In genomic region chr10:59438651-59439050, GRCm38 (mm10) we compare ENCODE assay signal across 26 mouse cellular contexts. TPM values are rescaled to one million over a fixed set of nuclear protein-coding genes. Genes with fewer than 3 reads are reported as not detected.
DNase-seq lines count a peak whose midpoint lies in the region; TF ChIP-seq lines count a peak whose summit lies in the region.
"Had no signal": no experiment of that assay in that cellular context is flagged by ENCODE, and none has a peak within 500 bp of the region (broad histone marks: within the 10 kb centered on the region; RNA-seq: fewer than 3 reads in every experiment).

No protein-coding gene starts in this region.

- peaks cover 9% of the 10 kb centered on the region for H3K4me1 ChIP-seq in liver, adult 2 months (ENCODE audit: control insufficient read depth, insufficient read depth, low read length)
- H3K4me1 ChIP-seq: embryonic facial prominence, embryonic 12.5 days; forebrain, embryonic 13.5 days; forebrain, embryonic 15.5 days had no signal

- H3K79me2 ChIP-seq in liver, adult 2 months (ENCODE audit: control insufficient read depth, insufficient read depth, low read length) = no peaks in the 10 kb centered on the region; the same call in 1 of the 2 replicates

- peak overlapping the region; percentile 50 for H3K9ac ChIP-seq in liver, adult 2 months (ENCODE audit: low read depth, low read length)
- H3K9ac ChIP-seq: embryonic facial prominence, embryonic 12.5 days; forebrain, embryonic 13.5 days; forebrain, embryonic 15.5 days had no signal

- TF ChIP-seq POLR2A in liver, adult 2 months (IDR thresholded peaks at IDR 0.05; ENCODE audit: extremely low read depth, insufficient read depth, low read length) = no peak

- no peaks in the 10 kb centered on the region for H3K36me3 ChIP-seq in liver, adult 2 months (ENCODE audit: control insufficient read depth, insufficient read depth, low read length)
- H3K36me3 ChIP-seq: embryonic facial prominence, embryonic 10.5 days; embryonic facial prominence, embryonic 12.5 days; forebrain, embryonic 15.5 days; G1E had no signal

- intact Hi-C loops in gastrocnemius, adult 2 months (cut with DNase I) = no loop called here

- TF ChIP-seq CTCF in gastrocnemius, adult 2 months (IDR thresholded peaks at IDR 0.05) = no peak
- TF ChIP-seq CTCF in liver, adult 2 months (IDR thresholded peaks at IDR 0.05; ENCODE audit: low read depth, low read length) = no peak

- peak overlapping the region; percentile 56 for H3K27ac ChIP-seq in gastrocnemius, adult 2 months
- peak overlapping the region; percentile 23 for H3K27ac ChIP-seq in liver, adult 2 months (replicated peaks; ENCODE audit: insufficient read depth, low read depth, low read length)
- H3K27ac ChIP-seq: embryonic facial prominence, embryonic 10.5 days; embryonic facial prominence, embryonic 12.5 days; forebrain, embryonic 13.5 days; forebrain, embryonic 15.5 days had no signal

- no peak overlapping the region for H3K4me3 ChIP-seq in gastrocnemius, adult 2 months
- H3K4me3 ChIP-seq in liver, adult 2 months (ENCODE audit: insufficient read depth, low read depth, low read length) = peak overlapping the region; percentile 52
- H3K4me3 ChIP-seq: embryonic facial prominence, embryonic 10.5 days; embryonic facial prominence, embryonic 12.5 days; forebrain, embryonic 13.5 days; forebrain, embryonic 15.5 days had no signal

- no peaks in the 10 kb centered on the region for H3K27me3 ChIP-seq in liver, adult 2 months (ENCODE audit: control insufficient read depth, insufficient read depth, low read length)
- H3K27me3 ChIP-seq: CH12.LX; embryonic facial prominence, embryonic 12.5 days; forebrain, embryonic 13.5 days; forebrain, embryonic 15.5 days; Patski had no signal

- no peak for DNase-seq in gastrocnemius, adult 2 months
- DNase-seq in gastrocnemius, postnatal 10 days = no peak
- DNase-seq in liver, adult 2 months (ENCODE audit: extremely low read depth, low read depth, low spot score) = no peak
- no peak for DNase-seq in liver
- peak; percentile 32 for DNase-seq in testis, postnatal 10 days (ENCODE audit: low spot score)
- no peak for DNase-seq in testis, postnatal 14 days (ENCODE audit: low spot score)
- DNase-seq: adrenal gland, adult 8-10 months; B cell, adult 2 months; cerebellum, adult 11-12 months; cerebellum, adult 9-10 months; cerebellum, postnatal 25 days had no signal

- WGBS in liver, adult 2 months = 83% methylated on average over 12 of the region's 12 CpGs

RNA-seq across cellular contexts. Expression of gene Oit3, which starts 2.9 kb away (rescaled TPM):
- total RNA-seq in gastrocnemius, adult 2 months (2021) = under 1 TPM in 1 of 2 experiments, not detected in 1; 0.11 TPM
- total RNA-seq in gastrocnemius, postnatal 10 days (2021) = under 1 TPM; 0.54 to 0.89 TPM
- total RNA-seq in liver, adult 2 months (2014; rRNA removed) = 30.1 and 32.8 TPM in 2 replicates
- 20.3 and 26.1 TPM in 2 replicates for polyA plus RNA-seq in liver, adult 2 months (2012; rRNA removed)
- polyA plus RNA-seq: activated CD4-positive, CD25-positive, alpha-beta regulatory T cell, adult 4 months; G1E had no signal

RNA-seq across cellular contexts. Expression of gene Pla2g12b, which starts 35.2 kb away (rescaled TPM):
- total RNA-seq in gastrocnemius, adult 2 months (2021) = not detected
- total RNA-seq in gastrocnemius, postnatal 10 days (2021) = under 1 TPM in 1 of 2 experiments, not detected in 1; 0.34 TPM
- total RNA-seq in liver, adult 2 months (2014; rRNA removed) = 58.5 and 63.4 TPM in 2 replicates
- 66.6 and 69.9 TPM in 2 replicates for polyA plus RNA-seq in liver, adult 2 months (2012; rRNA removed)
- total RNA-seq: adrenal gland, adult 18-20 months; adrenal gland, adult 8-10 months; adrenal gland, postnatal 36 days; CH12.LX; G1E had no signal
- polyA plus RNA-seq: activated CD4-positive, CD25-positive, alpha-beta regulatory T cell, adult 4 months; CD4-positive, CD25-positive, alpha-beta regulatory T cell, adult 4 months; cerebellum, adult 2 months; cortical plate, adult 2 months; embryonic facial prominence, embryonic 10.5 days; embryonic facial prominence, embryonic 12.5 days; embryonic facial prominence, embryonic 14.5 days; forebrain, embryonic 11.5 days; forebrain, embryonic 13.5 days; forebrain, embryonic 15.5 days; G1E; Patski had no signal

RNA-seq across cellular contexts. Expression of gene Gm10273, which starts 43.2 kb away (rescaled TPM):
- 100 to 1,000 TPM; 149 to 171 TPM for total RNA-seq in gastrocnemius, adult 2 months (2021)
- total RNA-seq in gastrocnemius, postnatal 10 days (2021) = 100 to 1,000 TPM; 112 to 119 TPM
- 3.2 and 7.0 TPM in 2 replicates for total RNA-seq in liver, adult 2 months (2014; rRNA removed)
- 3.8 and 5.5 TPM in 2 replicates for polyA plus RNA-seq in liver, adult 2 months (2012; rRNA removed)
- polyA plus RNA-seq: embryonic facial prominence, embryonic 14.5 days; forebrain, embryonic 15.5 days had no signal

Comparison
In these comparisons a context has a peak if more than half of its experiments do, and no peak if none do; other contexts are left out.
1. RNA of gene Oit3, which starts 2.9 kb away (total RNA-seq): 30.1 to 32.8 TPM in liver, adult 2 months; 0.54 to 0.89 TPM in gastrocnemius, postnatal 10 days and 0.11 TPM in gastrocnemius, adult 2 months; every median in the first group is over 10 times any median in the second.
2. RNA of gene Pla2g12b, which starts 35.2 kb away (total RNA-seq): 58.5 to 63.4 TPM in liver, adult 2 months; 0.34 TPM in gastrocnemius, postnatal 10 days and not detected in gastrocnemius, adult 2 months; every median in the first group is over 10 times any median in the second.
3. RNA of gene Gm10273, which starts 43.2 kb away (total RNA-seq): 149 to 171 TPM in gastrocnemius, adult 2 months and 112 to 119 TPM in gastrocnemius, postnatal 10 days; 3.2 to 7.0 TPM in liver, adult 2 months; every median in the first group is over 10 times any median in the second.